Mouse (Mus musculus) CH12F3 (cell line): ENCODE measurements around the gene Map4k5.

ENCODE experiments used
- in situ Hi-C: fragments of 300-500 bp; cut with MboI; formaldehyde crosslinking; loops from 2 replicates; pipeline ENCODE4 v1.14.3; 2020; ENCODE audit warnings: low sequenced_read_pairs

The Map4k5 gene

GRCm38 (mm10) chr12:69790530-69791505 lies 102.2 kb downstream of the Map4k5 start, which contains the start of gene Cdkl1:
TSS of gene Cdkl1 (minus strand) at chr12:69791267.
- in situ Hi-C loops: no loop called here

GRCm38 (mm10) chr12:69789766-69790529 lies 103.1 kb downstream of the Map4k5 start:
- in situ Hi-C loops: no loop called here

DNA sequence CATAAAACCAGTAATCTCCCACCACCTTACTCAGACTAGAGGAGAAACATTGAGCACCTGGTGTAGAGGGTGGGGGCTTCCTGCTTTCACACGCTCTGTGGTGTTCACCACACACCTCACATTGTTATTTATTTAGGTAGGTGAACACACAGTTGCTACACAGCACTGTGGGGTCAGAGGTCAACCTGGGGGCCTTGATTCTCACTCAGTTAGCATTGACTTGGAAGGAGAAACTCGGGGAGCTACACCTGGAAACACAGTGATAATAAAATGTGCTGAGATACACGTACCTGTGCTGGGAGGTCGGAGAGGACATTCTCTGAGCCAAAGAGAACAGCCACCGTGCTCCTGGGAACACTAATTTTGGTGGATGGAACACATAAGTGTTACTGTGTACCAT lies 104.6 kb downstream of the Map4k5 start:
- in situ Hi-C loops: no loop called here

- in situ Hi-C loops: no loop called here
Measured at GRCm38 (mm10) chr12:69785471-69785870, 107.5 kb downstream of the Map4k5 start.

GRCm38 (mm10) chr12:69783247-69784025 lies 109.6 kb downstream of the Map4k5 start:
- in situ Hi-C loops: no loop called here

- in situ Hi-C loops: no loop called here
Measured at GRCm38 (mm10) chr12:69781935-69782650, 110.9 kb downstream of the Map4k5 start.

DNA sequence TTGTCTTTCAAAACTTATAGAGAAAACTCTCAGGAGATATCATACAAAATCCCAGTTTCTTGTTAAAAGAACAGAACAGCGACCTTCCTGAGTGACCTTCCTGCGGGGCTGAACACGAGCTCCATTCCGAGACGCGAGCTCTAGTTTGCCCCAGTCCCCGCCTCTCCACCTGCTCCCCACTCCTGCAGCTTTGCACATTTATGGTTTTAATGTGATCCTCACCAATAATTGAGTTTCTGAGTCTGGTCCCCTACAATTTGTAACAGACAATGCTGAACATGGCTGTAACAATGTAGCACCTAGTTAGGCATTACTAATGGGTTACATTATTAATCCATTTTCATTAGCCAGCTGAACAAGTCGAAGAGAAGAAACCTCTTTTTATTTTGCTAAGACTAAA lies 111.5 kb downstream of the Map4k5 start:
- in situ Hi-C loops: no loop called here

- in situ Hi-C loops: no loop called here
Measured at GRCm38 (mm10) chr12:69777957-69778356, 115.0 kb downstream of the Map4k5 start.

DNA sequence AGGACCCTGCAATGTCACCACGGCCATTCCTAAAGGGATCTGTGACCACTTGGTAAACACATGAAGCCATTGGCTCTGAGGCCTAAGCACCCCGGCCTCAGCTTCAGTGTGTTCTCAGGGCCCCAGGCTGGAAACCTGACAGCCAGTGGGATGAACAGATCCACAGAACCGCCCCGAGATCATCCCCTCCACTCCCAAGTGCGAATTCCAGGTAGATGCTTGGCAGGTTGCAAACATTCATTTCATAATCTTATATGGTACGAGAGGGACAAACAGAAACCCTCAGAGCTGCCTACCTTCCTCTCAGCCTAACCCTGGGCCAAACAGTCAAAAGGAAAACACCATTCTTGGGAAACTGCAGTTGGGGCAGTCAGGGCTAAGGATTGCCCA lies 115.7 kb downstream of the Map4k5 start:
- in situ Hi-C loops: no loop called here

DNA sequence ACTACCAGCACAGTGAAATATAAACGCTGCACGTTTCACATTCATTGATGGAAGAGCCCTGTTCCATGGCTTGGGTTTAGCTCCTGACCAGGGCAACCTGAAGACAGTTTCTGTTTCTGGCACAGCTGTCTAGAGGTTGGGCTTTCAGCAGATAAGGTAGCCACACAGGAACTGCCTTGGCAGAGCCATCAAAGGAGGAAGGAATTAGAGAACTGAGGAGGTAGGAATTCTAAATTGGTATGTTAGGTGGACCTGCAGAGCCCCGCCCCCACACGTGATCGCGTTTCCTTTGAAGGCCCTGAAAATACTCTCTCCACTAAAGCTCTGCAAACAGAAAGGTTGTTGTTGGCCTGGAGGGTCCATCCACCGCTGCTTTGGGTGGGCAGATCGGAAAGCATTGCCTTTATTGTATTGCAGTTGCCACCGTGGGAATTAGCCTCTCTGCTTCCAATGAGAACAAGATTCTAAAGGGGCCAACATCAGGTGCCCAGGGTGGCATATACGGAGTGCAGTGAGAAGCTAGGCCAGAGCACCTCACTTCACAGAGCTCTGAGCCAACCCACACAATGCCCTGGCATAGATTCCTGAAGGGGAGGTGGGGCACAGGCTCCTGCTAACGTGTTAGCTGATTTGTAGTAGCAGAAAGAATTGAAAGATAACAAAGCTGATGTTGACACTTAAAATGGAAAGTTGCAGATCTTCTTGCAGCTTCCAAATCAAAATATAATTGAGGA lies 116.2 kb downstream of the Map4k5 start:
- in situ Hi-C loops: no loop called here

GRCm38 (mm10) chr12:69768841-69769240 lies 124.2 kb downstream of the Map4k5 start:
- in situ Hi-C loops: no loop called here

DNA sequence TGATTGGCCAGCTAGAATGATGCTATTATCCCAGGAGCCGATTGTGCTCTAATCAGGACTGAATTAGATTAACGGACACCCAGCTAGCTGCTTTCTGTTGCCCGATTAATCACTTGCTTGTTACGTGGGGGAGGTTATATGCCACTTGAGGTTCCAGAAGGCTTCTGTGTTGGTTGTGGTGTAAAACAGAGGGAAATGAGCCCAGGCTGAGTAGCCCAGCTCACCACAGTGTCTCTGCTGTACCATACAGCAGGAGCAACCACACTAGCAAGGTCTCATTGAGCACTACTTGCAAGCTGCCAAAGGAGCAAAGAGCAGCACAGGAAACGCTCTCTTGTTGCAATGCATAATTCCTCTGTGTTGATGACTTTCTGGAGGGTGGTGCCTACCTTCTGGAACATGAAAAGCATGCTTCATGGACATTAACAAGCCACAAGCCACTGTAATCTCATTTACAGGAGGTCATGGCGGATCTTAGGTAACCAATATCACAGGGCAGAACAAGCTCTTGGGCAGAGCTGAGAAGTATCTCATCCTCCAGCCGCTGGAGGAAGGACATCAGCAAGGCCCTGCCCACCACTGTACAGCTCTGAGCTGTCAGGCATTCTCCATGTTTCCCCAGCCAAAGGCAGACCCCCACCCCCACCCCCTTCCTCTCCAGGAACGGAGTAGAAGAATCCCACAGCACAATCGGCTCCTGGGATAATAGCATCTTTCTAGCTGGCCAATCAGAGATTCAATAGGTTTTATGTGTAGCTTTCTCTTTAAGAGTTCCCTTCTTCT lies 125.3 kb downstream of the Map4k5 start:
- in situ Hi-C loops: no loop called here

GRCm38 (mm10) chr12:69766185-69766904 lies 126.7 kb downstream of the Map4k5 start:
- in situ Hi-C loops: no loop called here

GRCm38 (mm10) chr12:69765543-69765942 lies 127.5 kb downstream of the Map4k5 start:
- in situ Hi-C loops: no loop called here

GRCm38 (mm10) chr12:69761603-69762002 lies 131.4 kb downstream of the Map4k5 start:
- in situ Hi-C loops: no loop called here

DNA sequence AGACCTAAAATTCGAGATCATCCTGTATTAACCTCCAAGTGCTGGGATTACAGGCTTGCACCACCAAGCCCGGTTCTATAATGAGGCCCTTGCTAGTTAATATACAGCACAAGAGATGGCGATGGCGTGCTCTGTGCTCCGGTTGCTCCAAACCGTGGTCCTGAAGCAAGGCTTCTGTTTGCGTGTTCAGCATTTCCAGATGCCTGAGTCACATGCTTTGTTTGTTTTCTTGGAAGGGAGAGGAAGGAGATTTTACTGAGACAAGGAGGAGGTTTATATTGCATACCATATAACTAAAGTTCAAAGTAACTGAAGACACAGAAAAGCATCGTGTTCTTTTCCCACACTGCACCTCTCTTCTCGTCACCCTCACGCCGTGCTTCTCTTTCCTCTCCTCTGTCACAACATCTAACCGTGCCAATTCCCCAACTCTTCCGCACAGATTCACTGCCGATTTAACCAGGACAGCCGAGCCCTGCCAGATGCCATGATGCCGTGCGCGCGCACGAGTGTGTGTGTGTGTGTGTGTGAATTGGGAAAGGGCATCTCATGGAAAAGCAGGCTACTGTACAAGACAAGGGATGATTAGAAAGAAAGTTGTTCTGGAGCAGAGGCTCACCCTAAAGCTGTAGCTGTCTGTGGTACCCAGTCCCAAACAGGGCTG lies 132.1 kb downstream of the Map4k5 start:
- in situ Hi-C loops: no loop called here

- in situ Hi-C loops: no loop called here
Measured at GRCm38 (mm10) chr12:69760014-69760413, 133.0 kb downstream of the Map4k5 start.
